Mouse (Mus musculus) neural tube, embryonic 11.5 days (tissue): ENCODE data around the gene Nucks1. TPM values are rescaled to one million over a fixed set of nuclear protein-coding genes. Genes with fewer than 3 reads are reported as not detected.
A peak's percentile ranks its signal among the peaks of the same experiment; 100 is the strongest.

Source experiments
- ATAC-seq: fragments of 200-750 bp; cut with Nextera tagmentation; 2 replicates; pipeline ENCODE4 v1.8.0; 2017; ENCODE audit warnings: moderate number of reproducible peaks, mild to moderate bottlenecking, moderate TSS enrichment, moderate library complexity; ENCODE audit not compliant: insufficient read depth, low FRiP score, low TSS enrichment
- DNase-seq: peaks from one replicate; pipeline ENCODE4 v3.0.0-alpha.2; 2015; ENCODE audit warnings: low spot score
- H3K27ac ChIP-seq: fragments of 300-500 bp; sonication (generic); 2 replicates; pipeline ENCODE4 v1.5.1; 2014; ENCODE audit warnings: low read depth, mild to moderate bottlenecking, low read length
- H3K27me3 ChIP-seq: fragments of 300-500 bp; sonication (generic); 2 replicates; pipeline ENCODE4 v1.6.1; 2014; ENCODE audit warnings: mild to moderate bottlenecking, low read length, mixed read lengths; ENCODE audit not compliant: control insufficient read depth, insufficient read depth
- H3K36me3 ChIP-seq: fragments of 300-500 bp; sonication (generic); 2 replicates; pipeline ENCODE4 v1.6.1; 2014; ENCODE audit warnings: mild to moderate bottlenecking, low read length, moderate library complexity, mixed read lengths; ENCODE audit not compliant: control insufficient read depth, insufficient read depth
- H3K4me1 ChIP-seq: fragments of 300-500 bp; sonication (generic); 2 replicates; pipeline ENCODE4 v1.6.1; 2014; ENCODE audit warnings: low read length, mixed read lengths; ENCODE audit not compliant: control insufficient read depth, insufficient read depth
- H3K4me2 ChIP-seq: fragments of 300-500 bp; sonication (generic); 2 replicates; pipeline ENCODE4 v1.6.1; 2014; ENCODE audit warnings: low read depth, mild to moderate bottlenecking, moderate library complexity
- H3K4me3 ChIP-seq: fragments of 300-500 bp; sonication (generic); 2 replicates; pipeline ENCODE4 v1.5.1; 2014; ENCODE audit warnings: low read depth, low read length
- H3K9ac ChIP-seq: fragments of 300-500 bp; sonication (generic); 2 replicates; pipeline ENCODE4 v1.6.1; 2014; ENCODE audit warnings: mild to moderate bottlenecking, low read length
- H3K9me3 ChIP-seq: fragments of 300-500 bp; sonication (generic); 2 replicates; pipeline ENCODE4 v1.6.1; 2016; ENCODE audit warnings: low read length; ENCODE audit not compliant: control insufficient read depth
- WGBS: fragments of 180-500 bp; shearing (Covaris S2); extraction: QIAGEN DNeasy Blood & Tissue Kit; methylation state at CpG from one replicate; pipeline ENCODE4 v1.1.7; 2014; 5-methylcytosine and 5-hydroxymethylcytosine counted together
- polyA plus RNA-seq: library from polyadenylated mRNA; unstranded; fragments of >200 nt; fragmentation: Nextera tagmentation; extraction: Ambion mirVana; gene quantifications from 2 replicates; pipeline ENCODE4 v1.2.1, GENCODE M21; 2014

Nucks1 gene
- polyA plus RNA-seq = 50.6 and 54.6 TPM in 2 replicates

DNA sequence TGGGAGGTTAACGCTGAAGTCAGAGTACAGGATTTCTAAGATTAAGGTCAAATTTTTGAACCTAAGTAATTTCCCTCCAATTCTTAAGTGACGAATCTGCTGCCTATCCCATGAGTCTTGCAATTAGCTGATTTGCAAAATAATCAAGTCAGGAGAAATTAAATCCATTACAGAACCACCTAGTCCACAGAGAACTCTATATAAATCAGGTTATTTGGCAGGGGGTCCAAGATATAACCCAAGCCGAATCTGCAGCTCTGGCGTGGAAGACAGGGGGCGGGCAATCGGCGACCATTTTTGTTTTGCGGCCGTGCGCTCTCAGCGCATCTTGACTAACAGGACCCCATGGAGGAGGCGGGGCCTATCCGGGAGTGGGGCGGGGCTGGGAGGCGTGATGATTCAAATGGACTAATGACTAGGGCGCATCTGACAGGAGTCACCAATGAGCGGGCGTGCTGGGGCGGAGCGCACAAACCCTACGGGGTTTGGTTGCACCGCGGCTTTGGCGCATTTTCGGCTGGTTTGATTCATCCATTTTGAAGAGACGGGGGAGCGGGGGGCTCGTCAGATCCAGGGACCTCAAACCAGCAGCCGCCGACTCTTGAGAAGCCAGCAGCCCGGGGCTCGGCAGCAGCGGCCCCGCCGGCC lies at the start of gene Nucks1:
Gene Nucks1, plus strand, starts transcription at position 534 of the 648 bp plus-strand sequence.
- Histone ChIP-seq H3K4me1 (peaks cover 4% of the 10 kb centered on the region; the same call in 1 of the 2 replicates), H3K27ac (peak within 1 kb of the TSS; percentile 94), H3K4me3 (peak within 1 kb of the TSS; percentile 88), H3K9ac (peak within 1 kb of the TSS; percentile 98), H3K36me3 (no peaks in the 10 kb centered on the region), H3K4me2 (peak within 1 kb of the TSS; percentile 78), H3K9me3 (no peaks in the 10 kb centered on the region), H3K27me3 (no peaks in the 10 kb centered on the region)
- WGBS = under 1% methylated on average over 35 of the region's 35 CpGs
- ATAC-seq (peak; percentile 99), DNase-seq (peak; percentile 99)

GRCm38 (mm10) chr1:131861811-131862210 lies 48.5 kb upstream of the Nucks1 start:
- Histone ChIP-seq H3K4me3 (no peak overlapping the region), H3K4me2 (no peak overlapping the region), H3K9ac (no peak overlapping the region), H3K27ac (no peak overlapping the region), H3K4me1 (no peaks in the 10 kb centered on the region), H3K9me3 (no peaks in the 10 kb centered on the region), H3K36me3 (no peaks in the 10 kb centered on the region), H3K27me3 (no peaks in the 10 kb centered on the region)
- DNase-seq (no peak), ATAC-seq (no peak)
- WGBS = 83% methylated on average over 4 of the region's 4 CpGs

DNA sequence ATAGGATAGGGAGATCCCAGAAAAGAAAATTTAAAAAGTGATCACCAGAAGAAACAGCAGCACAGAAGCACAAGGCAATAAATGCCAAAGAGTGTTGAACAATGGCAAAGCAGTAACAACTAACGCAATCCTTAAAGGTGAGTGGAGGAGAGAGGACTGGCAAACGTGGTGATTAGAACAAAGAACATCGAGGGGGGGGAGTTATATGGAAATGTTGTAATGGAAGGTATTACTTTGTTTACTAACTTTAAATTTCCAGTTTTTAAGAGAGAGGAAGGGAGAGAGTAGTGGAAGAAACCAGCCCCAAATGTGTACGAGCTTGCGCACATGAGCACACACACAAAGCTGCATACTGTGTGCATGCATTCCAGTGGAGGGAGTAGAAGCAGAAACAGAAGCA lies 44.7 kb upstream of the Nucks1 start:
- no peaks in the 10 kb centered on the region for H3K27me3 ChIP-seq
- no peaks in the 10 kb centered on the region for H3K36me3 ChIP-seq
- no peaks in the 10 kb centered on the region for H3K9me3 ChIP-seq
- H3K4me2 ChIP-seq = no peak overlapping the region
- H3K4me1 ChIP-seq = peaks cover 4% of the 10 kb centered on the region; the same call in 1 of the 2 replicates
- no peak for ATAC-seq
- H3K9ac ChIP-seq = no peak overlapping the region
- H3K4me3 ChIP-seq = no peak overlapping the region
- H3K27ac ChIP-seq = no peak overlapping the region
- WGBS = 78% methylated on average over 5 of the region's 5 CpGs
- DNase-seq = no peak

- no peak for DNase-seq
- Histone ChIP-seq H3K4me3 (no peak overlapping the region), H3K36me3 (no peaks in the 10 kb centered on the region), H3K27ac (no peak overlapping the region), H3K9me3 (no peaks in the 10 kb centered on the region), H3K4me1 (peaks cover 4% of the 10 kb centered on the region; the same call in 1 of the 2 replicates), H3K9ac (no peak overlapping the region), H3K27me3 (no peaks in the 10 kb centered on the region), H3K4me2 (no peak overlapping the region)
- 0 out of 2 replicates have a peak, but pooled peaks have one; percentile 22 for ATAC-seq
- 78% methylated on average over 6 of the region's 6 CpGs for WGBS
Measured at GRCm38 (mm10) chr1:131866304-131866999, 43.9 kb upstream of the Nucks1 start.

DNA sequence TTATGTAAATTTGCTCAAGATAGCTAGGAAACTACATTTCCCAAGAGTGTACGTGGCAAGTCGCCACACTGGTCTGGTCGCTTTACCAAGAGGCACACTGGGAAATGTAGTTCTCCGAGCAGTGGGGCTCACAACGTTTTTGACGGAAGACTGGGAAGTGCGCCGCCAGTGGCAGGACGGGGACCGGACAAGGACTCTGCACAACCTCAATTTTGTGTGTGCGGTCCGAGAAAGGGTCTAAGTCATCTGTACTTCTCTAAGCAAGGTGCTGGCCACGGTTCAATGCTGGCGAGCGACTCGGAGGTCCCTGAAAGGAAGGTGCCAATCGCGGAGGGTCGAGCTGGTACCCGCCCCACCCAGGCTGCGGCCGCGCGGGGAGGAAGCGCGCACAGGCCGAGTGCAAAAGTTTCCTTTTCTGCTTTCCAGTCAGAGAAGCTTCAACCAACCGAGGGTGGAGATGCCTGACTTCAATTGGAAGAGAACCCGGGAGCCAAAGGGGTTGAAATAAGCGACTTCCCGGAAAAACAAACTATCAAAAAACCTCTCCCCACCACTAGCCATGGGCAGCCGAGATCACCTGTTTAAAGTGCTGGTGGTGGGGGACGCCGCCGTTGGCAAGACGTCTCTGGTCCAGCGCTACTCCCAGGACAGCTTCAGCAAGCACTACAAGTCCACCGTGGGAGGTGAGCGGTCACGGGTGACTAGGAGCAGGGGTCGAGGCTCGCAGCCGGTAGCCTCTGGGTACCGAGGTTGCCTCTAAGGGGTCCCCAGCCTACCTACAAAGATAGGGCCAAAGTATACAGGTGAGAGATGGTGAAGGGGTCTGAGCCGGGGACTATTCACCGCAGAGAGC lies 43.0 kb upstream of the Nucks1 start, which contains the start of gene Rab29:
Gene Rab29, plus strand, starts transcription at position 132 of the 853 bp plus-strand sequence.
- H3K36me3 ChIP-seq = no peaks in the 10 kb centered on the region
- WGBS = 1% methylated on average over 46 of the region's 46 CpGs

DNA sequence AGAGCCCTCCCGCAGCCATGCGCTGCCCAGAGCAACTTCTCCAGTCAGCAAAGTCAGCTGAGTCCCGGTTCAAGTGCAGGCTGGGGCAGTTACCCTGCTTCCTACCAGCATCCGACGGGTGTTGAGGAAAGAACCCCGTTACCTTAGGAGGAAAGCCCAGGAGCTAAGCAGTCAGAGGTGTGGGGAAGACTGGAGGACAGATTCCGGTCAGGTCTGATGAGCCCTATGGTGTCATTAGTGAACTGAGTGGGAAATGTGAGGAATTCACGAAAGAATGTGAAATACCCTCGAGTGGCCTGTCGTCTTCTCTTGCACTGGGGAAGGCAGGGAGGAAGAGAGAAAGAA lies 42.4 kb upstream of the Nucks1 start:
- peak overlapping the region; percentile 54 for H3K4me3 ChIP-seq
- H3K27ac ChIP-seq = no peak overlapping the region
- DNase-seq = no peak
- H3K9ac ChIP-seq = peak overlapping the region; percentile 59
- WGBS = 24% methylated on average over 10 of the region's 10 CpGs
- H3K9me3 ChIP-seq = no peaks in the 10 kb centered on the region
- ATAC-seq = no peak
- H3K4me2 ChIP-seq = peak overlapping the region; percentile 74
- peaks cover 4% of the 10 kb centered on the region; the same call in 1 of the 2 replicates for H3K4me1 ChIP-seq
- H3K27me3 ChIP-seq = no peaks in the 10 kb centered on the region
- H3K36me3 ChIP-seq = no peaks in the 10 kb centered on the region

More for the DNA sequence above, 43.0 kb upstream of the Nucks1 start, which contains the start of gene Rab29:
- Histone ChIP-seq H3K4me3 (peak within 1 kb of the TSS; percentile 54), H3K27ac (no peak within 1 kb of the TSS), H3K4me2 (peak within 1 kb of the TSS; percentile 74), H3K9ac (peak within 1 kb of the TSS; percentile 59), H3K9me3 (no peaks in the 10 kb centered on the region), H3K4me1 (peaks cover 4% of the 10 kb centered on the region; the same call in 1 of the 2 replicates), H3K27me3 (no peaks in the 10 kb centered on the region)
- ATAC-seq (peak; percentile 97), DNase-seq (peak; percentile 90)

GRCm38 (mm10) chr1:131869561-131869960 lies 40.8 kb upstream of the Nucks1 start:
- H3K4me3 ChIP-seq = no peak overlapping the region
- no peak overlapping the region for H3K27ac ChIP-seq
- no peak overlapping the region for H3K9ac ChIP-seq
- DNase-seq = no peak
- no peak for ATAC-seq
- H3K9me3 ChIP-seq = no peaks in the 10 kb centered on the region
- no peak overlapping the region for H3K4me2 ChIP-seq
- WGBS = 86% methylated on average over 2 of the region's 2 CpGs
- no peaks in the 10 kb centered on the region for H3K27me3 ChIP-seq
- no peaks in the 10 kb centered on the region for H3K36me3 ChIP-seq
- H3K4me1 ChIP-seq = peaks cover 4% of the 10 kb centered on the region; the same call in 1 of the 2 replicates

DNA sequence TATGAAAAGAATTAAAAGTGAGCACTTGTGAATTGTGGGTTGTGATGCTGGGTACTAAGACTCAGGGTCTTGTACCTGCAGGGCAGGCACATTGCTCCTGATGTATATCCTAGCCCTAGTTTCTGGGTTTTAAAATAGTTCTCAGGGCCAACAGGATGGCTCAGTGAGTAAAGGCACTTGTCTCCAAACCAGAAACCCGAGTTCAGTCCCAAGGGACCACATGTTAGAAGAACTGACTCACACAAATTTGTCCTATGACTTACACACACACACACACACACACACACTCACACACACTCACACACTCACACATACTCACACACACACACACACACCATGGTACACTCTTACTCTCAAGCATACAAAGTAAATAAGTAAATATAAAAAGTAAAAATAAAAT lies 37.5 kb upstream of the Nucks1 start:
- Histone ChIP-seq H3K4me2 (no peak overlapping the region), H3K9me3 (no peaks in the 10 kb centered on the region), H3K36me3 (no peaks in the 10 kb centered on the region), H3K27ac (no peak overlapping the region), H3K4me1 (peaks cover 1% of the 10 kb centered on the region; the same call in 1 of the 2 replicates), H3K9ac (no peak overlapping the region), H3K4me3 (no peak overlapping the region), H3K27me3 (no peaks in the 10 kb centered on the region)
- ATAC-seq = no peak
- 62% methylated on average over 1 of the region's 1 CpGs for WGBS
- DNase-seq = no peak
